Mouse (Mus musculus) erythroblast, embryonic 14.5 days (primary cell): Measurements from ENCODE around the gene Fstl4. TPM values are rescaled to one million over a fixed set of nuclear protein-coding genes. Genes with fewer than 3 reads are reported as not detected.
"Not testable (repeated sequence)": the region's sequence is repeated elsewhere in the genome, so short reads cannot be mapped to it uniquely, and the experiment has no call there.

Experiments
- H3K27me3 ChIP-seq: 2 replicates; pipeline ENCODE4 v1.6.1; 2012; ENCODE audit warnings: inconsistent platforms; ENCODE audit not compliant: control insufficient read depth
- H3K36me3 ChIP-seq: 2 replicates; pipeline ENCODE4 v1.6.1; 2012; ENCODE audit warnings: mild to moderate bottlenecking, inconsistent platforms; ENCODE audit not compliant: control insufficient read depth
- H3K4me1 ChIP-seq: 2 replicates; pipeline ENCODE4 v1.6.1; 2012; ENCODE audit warnings: inconsistent platforms; ENCODE audit not compliant: control insufficient read depth
- H3K4me3 ChIP-seq: replicated peaks from 2 replicates; pipeline ENCODE3; 2012; ENCODE audit warnings: moderate library complexity, mild to moderate bottlenecking, inconsistent platforms
- H3K9me3 ChIP-seq: 2 replicates; pipeline ENCODE4 v1.6.1; 2012; ENCODE audit warnings: low read length, inconsistent platforms, mixed read lengths; ENCODE audit not compliant: control insufficient read depth
- GATA1 ChIP-seq: IDR thresholded peaks from 2 replicates; pipeline ENCODE4 v1.6.1; 2012; ENCODE audit warnings: low read length, inconsistent platforms, mixed read lengths
- TAL1 ChIP-seq: IDR thresholded peaks from 3 replicates; pipeline ENCODE4 v1.6.1; 2012; ENCODE audit warnings: low read length, inconsistent platforms, mixed read lengths
- polyA plus RNA-seq: library from polyadenylated mRNA; stranded (reverse); fragments of >175 nt; gene quantifications from 2 replicates; pipeline ENCODE4 v1.2.3, GENCODE M21; 2012

Gene Fstl4
- polyA plus RNA-seq, 1 experiment = not detected

GRCm38 (mm10) chr11:53078419-53079334 lies 314.2 kb downstream of the Fstl4 start:
- Histone ChIP-seq H3K9me3 (peaks cover 7% of the 10 kb centered on the region), H3K27me3 (no peaks in the 10 kb centered on the region), H3K4me3 (no peak overlapping the region), H3K4me1 (no peaks in the 10 kb centered on the region), H3K36me3 (no peaks in the 10 kb centered on the region)
- no peak for TF ChIP-seq TAL1
- TF ChIP-seq GATA1 = no peak

DNA sequence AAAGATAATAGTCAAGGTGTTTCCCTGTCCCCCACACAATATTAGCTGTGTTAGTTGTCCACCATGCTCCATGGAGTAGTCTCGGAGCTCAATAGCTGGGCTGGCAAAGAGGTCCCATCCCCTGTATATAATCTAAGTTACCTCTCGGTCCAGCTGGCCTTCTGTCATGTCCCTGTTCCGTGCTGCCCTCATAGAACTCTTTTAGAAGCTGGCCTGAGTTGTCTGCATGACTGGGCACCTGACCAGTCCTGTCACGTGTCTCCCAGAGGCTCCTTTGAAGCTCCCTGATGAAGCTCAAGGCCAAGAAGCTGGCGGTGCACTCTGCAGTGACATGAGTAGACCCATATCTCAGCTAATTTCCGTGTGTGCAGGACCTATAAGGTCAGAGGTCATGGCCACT lies 316.9 kb downstream of the Fstl4 start:
- H3K36me3 ChIP-seq = no peaks in the 10 kb centered on the region
- no peak for TF ChIP-seq GATA1
- no peak for TF ChIP-seq TAL1
- H3K9me3 ChIP-seq = peaks cover 7% of the 10 kb centered on the region
- no peaks in the 10 kb centered on the region for H3K4me1 ChIP-seq
- no peaks in the 10 kb centered on the region for H3K27me3 ChIP-seq
- no peak overlapping the region for H3K4me3 ChIP-seq

DNA sequence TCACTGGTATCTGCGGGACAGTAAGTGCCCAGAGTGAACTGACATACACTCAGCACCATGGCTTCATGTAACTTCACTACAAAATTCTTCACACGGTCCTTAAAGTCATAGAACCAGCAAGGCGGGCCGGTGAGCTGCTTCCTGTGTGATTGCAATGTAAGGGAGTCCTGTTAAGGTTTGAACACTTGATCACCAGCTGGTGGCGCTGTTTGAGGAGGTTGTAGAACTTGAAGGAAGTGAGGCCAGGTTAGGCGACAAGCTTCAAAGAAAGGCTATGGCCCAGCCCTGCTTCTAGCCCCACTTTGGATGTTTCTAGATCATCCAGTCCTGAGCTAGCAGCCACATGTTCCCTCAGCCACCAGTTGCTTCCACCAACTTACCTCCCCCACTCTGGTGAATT lies 320.9 kb downstream of the Fstl4 start:
- H3K9me3 ChIP-seq = no peaks in the 10 kb centered on the region
- no peaks in the 10 kb centered on the region for H3K36me3 ChIP-seq
- no peaks in the 10 kb centered on the region for H3K4me1 ChIP-seq
- no peak overlapping the region for H3K4me3 ChIP-seq
- TF ChIP-seq GATA1 (no peak), TAL1 (no peak)
- H3K27me3 ChIP-seq = no peaks in the 10 kb centered on the region

DNA sequence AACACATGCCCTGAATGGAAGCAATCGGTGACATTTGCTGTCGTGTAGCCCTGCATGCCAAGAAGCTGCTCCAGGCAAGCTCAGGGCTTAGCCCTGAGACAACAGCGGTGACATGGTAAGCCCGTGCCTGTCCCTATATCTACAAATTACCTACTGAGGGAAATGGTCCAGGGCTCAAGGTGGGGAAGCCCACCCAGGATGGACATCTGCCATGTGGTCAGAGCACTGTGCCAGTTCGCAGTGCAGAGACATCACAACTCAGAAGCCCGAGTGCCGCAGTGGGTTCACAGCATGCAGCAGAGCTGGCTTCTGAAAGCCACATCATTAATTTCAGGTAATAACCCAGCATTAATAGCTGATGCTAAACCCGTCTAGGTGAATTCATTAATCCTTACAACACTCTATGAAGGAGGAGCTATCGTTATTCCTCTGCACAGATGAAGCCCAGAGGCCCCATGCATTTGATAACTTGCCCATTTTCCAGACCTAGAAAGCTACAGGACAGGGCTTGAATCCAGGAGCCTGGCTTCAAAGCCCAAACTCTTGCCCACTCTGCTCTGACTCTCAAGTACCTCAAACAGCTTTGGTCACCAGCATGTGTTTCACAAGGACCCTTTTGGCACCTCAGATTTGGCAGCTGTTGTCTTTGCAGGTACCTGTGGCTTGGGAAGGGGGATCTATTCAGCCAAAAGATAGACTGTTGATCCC lies 321.6 kb downstream of the Fstl4 start:
- no peaks in the 10 kb centered on the region for H3K4me1 ChIP-seq
- no peak overlapping the region for H3K4me3 ChIP-seq
- no peaks in the 10 kb centered on the region for H3K27me3 ChIP-seq
- no peak for TF ChIP-seq GATA1
- TF ChIP-seq TAL1 = no peak
- H3K36me3 ChIP-seq = no peaks in the 10 kb centered on the region
- no peaks in the 10 kb centered on the region for H3K9me3 ChIP-seq

- H3K4me3 ChIP-seq, H3K4me1 ChIP-seq: not testable (repeated sequence)
These were observed 323.5 kb downstream of the Fstl4 start for GRCm38 (mm10) chr11:53087896-53088295.

DNA sequence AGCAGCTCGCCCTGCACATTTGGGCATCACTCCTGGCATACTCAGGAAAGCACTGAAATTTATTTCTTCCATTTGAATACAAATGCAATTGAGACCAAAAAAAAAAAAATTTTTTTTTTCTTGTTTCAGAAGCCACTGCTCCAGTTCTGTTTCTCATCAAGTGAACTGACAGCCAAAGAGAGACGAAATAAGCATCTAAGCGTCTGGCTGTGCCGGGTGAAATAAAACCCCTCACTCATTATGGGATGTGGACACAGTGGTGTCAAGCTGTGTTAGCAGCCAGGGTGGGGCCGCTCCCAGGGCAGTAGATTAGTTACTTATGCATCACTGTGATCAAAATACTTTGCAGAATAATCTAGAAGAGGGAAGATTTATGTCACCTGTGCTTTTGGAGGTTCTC lies 327.2 kb downstream of the Fstl4 start:
- Histone ChIP-seq H3K36me3 (no peaks in the 10 kb centered on the region), H3K9me3 (no peaks in the 10 kb centered on the region), H3K27me3 (no peaks in the 10 kb centered on the region), H3K4me1 (no peaks in the 10 kb centered on the region), H3K4me3 (no peak overlapping the region)
- TF ChIP-seq TAL1 (no peak), GATA1 (no peak)

More at GRCm38 (mm10) chr11:53087896-53088295, 323.5 kb downstream of the Fstl4 start:
- not testable (repeated sequence) for H3K36me3 ChIP-seq, H3K9me3 ChIP-seq, H3K27me3 ChIP-seq

DNA sequence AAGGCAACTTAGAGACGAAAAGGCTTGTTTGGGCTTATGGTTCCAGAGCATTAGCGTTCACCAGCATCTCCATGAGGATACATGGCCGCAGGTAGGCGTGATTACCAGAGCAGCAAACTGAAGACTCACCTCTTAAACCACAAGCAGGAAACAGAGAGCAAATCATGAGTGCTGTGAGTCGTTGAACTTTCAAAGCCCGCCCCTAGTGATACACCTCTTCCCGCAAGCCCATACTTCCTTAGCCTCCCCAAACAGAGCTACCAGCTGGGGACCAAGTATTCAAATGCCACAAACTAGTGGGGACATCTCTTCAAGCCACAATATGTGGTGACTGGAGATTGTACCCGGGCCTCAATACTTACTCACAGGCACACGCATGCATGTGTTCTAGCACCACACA lies 332.4 kb downstream of the Fstl4 start:
- H3K27me3 ChIP-seq = no peaks in the 10 kb centered on the region
- TF ChIP-seq TAL1 (no peak), GATA1 (no peak)
- no peak overlapping the region for H3K4me3 ChIP-seq
- no peaks in the 10 kb centered on the region for H3K4me1 ChIP-seq
- no peaks in the 10 kb centered on the region for H3K36me3 ChIP-seq
- H3K9me3 ChIP-seq = no peaks in the 10 kb centered on the region

- Histone ChIP-seq H3K4me3 (no peak overlapping the region), H3K36me3 (no peaks in the 10 kb centered on the region), H3K4me1 (no peaks in the 10 kb centered on the region), H3K27me3 (no peaks in the 10 kb centered on the region), H3K9me3 (no peaks in the 10 kb centered on the region)
- TF ChIP-seq TAL1 (no peak), GATA1 (no peak)
These were observed 332.9 kb downstream of the Fstl4 start for GRCm38 (mm10) chr11:53097331-53097730.

- Histone ChIP-seq H3K27me3 (no peaks in the 10 kb centered on the region), H3K36me3 (no peaks in the 10 kb centered on the region), H3K9me3 (no peaks in the 10 kb centered on the region), H3K4me1 (no peaks in the 10 kb centered on the region), H3K4me3 (no peak overlapping the region)
- no peak for TF ChIP-seq TAL1
- no peak for TF ChIP-seq GATA1
These were observed 333.4 kb downstream of the Fstl4 start for GRCm38 (mm10) chr11:53097870-53098269.
